37 mouse cellular contexts compared by ENCODE assay signal in the genomic region with DNA sequence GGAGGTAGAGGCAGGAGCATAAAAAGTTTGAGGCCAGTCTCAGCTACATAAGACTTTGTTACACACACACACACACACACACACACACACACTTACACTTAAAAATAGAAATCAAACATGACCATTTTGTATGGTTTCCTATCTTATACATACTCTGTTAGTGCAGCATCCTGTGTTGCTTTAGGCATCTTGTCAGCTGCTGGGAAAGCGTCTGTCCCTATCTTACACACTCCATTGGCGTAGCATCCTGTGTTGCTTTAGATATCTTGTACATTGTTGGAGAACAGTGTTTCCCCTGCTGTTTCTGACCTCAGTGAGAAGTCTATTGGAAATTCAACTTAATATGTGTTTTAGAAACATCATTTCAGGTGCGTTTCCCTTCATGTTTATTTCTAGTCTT. TPM values are rescaled to one million over a fixed set of nuclear protein-coding genes. Genes with fewer than 3 reads are reported as not detected.
"Had no signal": no experiment of that assay in that cellular context is flagged by ENCODE, and none has a peak within 500 bp of the region (broad histone marks: within the 10 kb centered on the region; RNA-seq: fewer than 3 reads in every experiment).

No protein-coding gene starts in this region.

- H3K27me3 ChIP-seq: hindbrain, embryonic 12.5 days; intestine, embryonic 15.5 days; liver, embryonic 13.5 days; liver, embryonic 15.5 days had no signal

- H3K36me3 ChIP-seq: heart, embryonic 15.5 days; hindbrain, embryonic 10.5 days; hindbrain, embryonic 12.5 days; intestine, embryonic 15.5 days; limb, embryonic 10.5 days; limb, embryonic 12.5 days; liver, embryonic 13.5 days; liver, embryonic 15.5 days had no signal

- H3K9me3 ChIP-seq: heart, embryonic 15.5 days; hindbrain, embryonic 10.5 days; hindbrain, embryonic 12.5 days; intestine, embryonic 15.5 days; limb, embryonic 10.5 days; limb, embryonic 12.5 days; liver, embryonic 13.5 days; liver, embryonic 15.5 days had no signal

- ATAC-seq: hindbrain, embryonic 16.5 days; inflammation-experienced regulatory T-cells, adult 6 months; intestine, embryonic 15.5 days; intestine, postnatal 0 days had no signal

- H3K4me3 ChIP-seq: heart, embryonic 15.5 days; hindbrain, embryonic 10.5 days; hindbrain, embryonic 12.5 days; intestine, embryonic 15.5 days; layer of hippocampus, adult 2 months; left cerebral cortex, adult 2 months; limb, embryonic 10.5 days; limb, embryonic 12.5 days; liver, embryonic 13.5 days; liver, embryonic 15.5 days had no signal

- H3K27ac ChIP-seq: heart, embryonic 15.5 days; hindbrain, embryonic 10.5 days; hindbrain, embryonic 12.5 days; hindbrain, embryonic 14.5 days; intestine, embryonic 15.5 days; layer of hippocampus, adult 2 months; left cerebral cortex, adult 2 months; limb, embryonic 10.5 days; limb, embryonic 12.5 days; liver, embryonic 13.5 days; liver, embryonic 15.5 days had no signal

- DNase-seq: gastrocnemius, postnatal 10 days; gastrocnemius, postnatal 25 days; heart, adult 18-20 months; heart, postnatal 14 days; heart, postnatal 4 days; kidney, adult 18-20 months; kidney, adult 8-10 months; kidney, postnatal 10 days; kidney, postnatal 25 days; kidney, postnatal 4 days; liver; liver, embryonic 13.5 days had no signal

- H3K9ac ChIP-seq: heart, embryonic 15.5 days; hindbrain, embryonic 12.5 days; hindbrain, embryonic 14.5 days; intestine, embryonic 15.5 days; limb, embryonic 12.5 days; liver, embryonic 13.5 days; liver, embryonic 15.5 days had no signal

- H3K4me1 ChIP-seq: heart, embryonic 15.5 days; hindbrain, embryonic 10.5 days; hindbrain, embryonic 12.5 days; intestine, embryonic 15.5 days; limb, embryonic 10.5 days; limb, embryonic 12.5 days; liver, embryonic 13.5 days; liver, embryonic 15.5 days had no signal

- H3K4me2 ChIP-seq: heart, embryonic 11.5 days; heart, embryonic 15.5 days; hindbrain, embryonic 12.5 days; hindbrain, embryonic 14.5 days; intestine, embryonic 15.5 days; limb, embryonic 12.5 days; liver, embryonic 11.5 days; liver, embryonic 13.5 days; liver, embryonic 15.5 days had no signal

RNA-seq across cellular contexts. Expression of gene Svs5, which starts 20.2 kb away (rescaled TPM):
- total RNA-seq: gastrocnemius, adult 18-20 months; gastrocnemius, postnatal 10 days; gastrocnemius, postnatal 25 days; gastrocnemius, postnatal 4 days; granulocyte monocyte progenitor cell, adult 5-6 weeks; heart, adult 18-20 months; heart, postnatal 14 days; heart, postnatal 4 days; layer of hippocampus, adult 2 months; layer of hippocampus, postnatal 10 days; layer of hippocampus, postnatal 25 days; left cerebral cortex, adult 2 months; left cerebral cortex, postnatal 14 days; left cerebral cortex, postnatal 36 days had no signal
- polyA plus RNA-seq: heart, embryonic 11.5 days; heart, embryonic 15.5 days; hindbrain, embryonic 10.5 days; hindbrain, embryonic 12.5 days; hindbrain, embryonic 14.5 days; hindbrain, embryonic 16.5 days; inflammation-experienced regulatory T-cells, adult 6 months; intestine, embryonic 15.5 days; intestine, postnatal 0 days; kidney, embryonic 14.5 days; kidney, embryonic 16.5 days; limb, embryonic 10.5 days; limb, embryonic 12.5 days; limb, embryonic 14.5 days; liver, embryonic 11.5 days; liver, embryonic 13.5 days; liver, embryonic 15.5 days had no signal

RNA-seq across cellular contexts. Expression of gene Svs6, which starts 36.1 kb away (rescaled TPM):
- total RNA-seq: gastrocnemius, adult 18-20 months; gastrocnemius, postnatal 10 days; gastrocnemius, postnatal 25 days; gastrocnemius, postnatal 4 days; granulocyte monocyte progenitor cell, adult 5-6 weeks; heart, adult 18-20 months; heart, postnatal 14 days; heart, postnatal 4 days; layer of hippocampus, adult 2 months; layer of hippocampus, postnatal 10 days; layer of hippocampus, postnatal 25 days; left cerebral cortex, adult 2 months; left cerebral cortex, postnatal 14 days; left cerebral cortex, postnatal 36 days had no signal
- polyA plus RNA-seq: heart, embryonic 11.5 days; heart, embryonic 15.5 days; hindbrain, embryonic 10.5 days; hindbrain, embryonic 12.5 days; hindbrain, embryonic 14.5 days; hindbrain, embryonic 16.5 days; inflammation-experienced regulatory T-cells, adult 6 months; intestine, embryonic 15.5 days; intestine, postnatal 0 days; kidney, embryonic 14.5 days; kidney, embryonic 16.5 days; limb, embryonic 10.5 days; limb, embryonic 12.5 days; limb, embryonic 14.5 days; liver, embryonic 11.5 days; liver, embryonic 13.5 days; liver, embryonic 15.5 days had no signal

RNA-seq across cellular contexts. Expression of gene Slpi, which starts 36.2 kb away (rescaled TPM):
- total RNA-seq: gastrocnemius, postnatal 25 days; left cerebral cortex, adult 2 months; left cerebral cortex, postnatal 14 days had no signal
- polyA plus RNA-seq: hindbrain, embryonic 10.5 days; kidney, embryonic 14.5 days; limb, embryonic 10.5 days had no signal

RNA-seq across cellular contexts. Expression of gene Rbpjl, which starts 50.2 kb away (rescaled TPM):
- total RNA-seq: gastrocnemius, adult 18-20 months; gastrocnemius, postnatal 25 days; granulocyte monocyte progenitor cell, adult 5-6 weeks; heart, adult 18-20 months; heart, postnatal 14 days; heart, postnatal 4 days had no signal
- polyA plus RNA-seq: hindbrain, embryonic 10.5 days; inflammation-experienced regulatory T-cells, adult 6 months; kidney, embryonic 14.5 days; limb, embryonic 10.5 days had no signal

RNA-seq across cellular contexts. Expression of gene Matn4, which starts 52.3 kb away (rescaled TPM):
- total RNA-seq: granulocyte monocyte progenitor cell, adult 5-6 weeks had no signal
